Mouse (Mus musculus): ENCODE results near the gene Bspry. TPM values are rescaled to one million over a fixed set of nuclear protein-coding genes. Genes with fewer than 3 reads are reported as not detected.

Bspry gene
- polyA plus RNA-seq (2012; rRNA removed), result 25.1 and 35.0 TPM in 2 replicates

GRCm38 (mm10) chr4:62479937-62480708 is at the start of gene Bspry:
TSS of gene Bspry (plus strand) at chr4:62480053.

GRCm38 (mm10) chr4:62435081-62435480 is 44.8 kb upstream of the Bspry start, which contains the start of gene Rnf183:
TSS of gene Rnf183 (minus strand) at chr4:62435252.

GRCm38 (mm10) chr4:62470598-62471051 is 9.2 kb upstream of the Bspry start, which contains the start of gene Wdr31:
TSS of gene Wdr31 (minus strand) at chr4:62470896.

GRCm38 (mm10) chr4:62503374-62503970 is 23.6 kb downstream of the Bspry start, which contains the start of gene Hdhd3:
TSS of gene Hdhd3 (minus strand) at chr4:62503467.

GRCm38 (mm10) chr4:62519849-62520233 is 40.0 kb downstream of the Bspry start, which contains the start of gene Alad:
TSS of gene Alad (minus strand) at chr4:62519918.

GRCm38 (mm10) chr4:62524651-62525488 is 45.0 kb downstream of the Bspry start, which contains the start of the genes Pole3 and 4933430I17Rik:
TSS of gene Pole3 (minus strand) at chr4:62525068.
TSS of gene 4933430I17Rik (plus strand) at chr4:62525369.

Other genes starting within 250 kb of the Bspry start
- 0.36 and 0.57 TPM in 2 replicates for gene Zfp37, start 249.0 kb upstream of the Bspry start, polyA plus RNA-seq (2012; rRNA removed)
- 30.0 and 35.4 TPM in 2 replicates for gene Slc31a2, start 217.5 kb upstream of the Bspry start, polyA plus RNA-seq (2012; rRNA removed)
- gene Fkbp15, start 119.5 kb upstream of the Bspry start, polyA plus RNA-seq (2012; rRNA removed), result 28.8 and 31.7 TPM in 2 replicates
- gene Slc31a1, start 119.3 kb upstream of the Bspry start, polyA plus RNA-seq (2012; rRNA removed), result 16.5 and 16.7 TPM in 2 replicates
- gene Cdc26, start 71.4 kb upstream of the Bspry start, polyA plus RNA-seq (2012; rRNA removed), result 13.5 and 20.4 TPM in 2 replicates
- 13.0 and 14.0 TPM in 2 replicates for gene Prpf4, start 71.3 kb upstream of the Bspry start, polyA plus RNA-seq (2012; rRNA removed)
- gene Rnf183, start 44.8 kb upstream of the Bspry start, polyA plus RNA-seq (2012; rRNA removed), result 4.6 and 5.8 TPM in 2 replicates
- 6.6 and 6.9 TPM in 2 replicates for gene Wdr31, start 9.2 kb upstream of the Bspry start, polyA plus RNA-seq (2012; rRNA removed)
- gene Hdhd3, start 23.4 kb downstream of the Bspry start, polyA plus RNA-seq (2012; rRNA removed), result 10.2 and 18.2 TPM in 2 replicates
- 202 and 299 TPM in 2 replicates for gene Alad, start 39.9 kb downstream of the Bspry start, polyA plus RNA-seq (2012; rRNA removed)
- 14.8 and 15.3 TPM in 2 replicates for gene Pole3, start 45.0 kb downstream of the Bspry start, polyA plus RNA-seq (2012; rRNA removed)
- 0.16 TPM in 1 of 2 replicates, not detected in the other for gene 4933430I17Rik, start 45.3 kb downstream of the Bspry start, polyA plus RNA-seq (2012; rRNA removed)
- gene Rgs3, start 79.8 kb downstream of the Bspry start, polyA plus RNA-seq (2012; rRNA removed), result 96.1 and 108 TPM in 2 replicates